Mouse (Mus musculus) intestine, postnatal 0 days (tissue): Measurements from ENCODE around the gene 4921536K21Rik. TPM values are rescaled to one million over a fixed set of nuclear protein-coding genes. Genes with fewer than 3 reads are reported as not detected.

Experiments
- ATAC-seq: fragments of 200-750 bp; cut with Nextera tagmentation; 2 replicates; pipeline ENCODE4 v1.8.0; 2017; ENCODE audit warnings: mild to moderate bottlenecking, moderate TSS enrichment, moderate library complexity
- H3K27ac ChIP-seq: fragments of 300-500 bp; sonication (generic); 2 replicates; pipeline ENCODE4 v1.5.1; 2014; ENCODE audit warnings: mild to moderate bottlenecking, low read depth, low read length, moderate library complexity
- H3K27me3 ChIP-seq: fragments of 300-500 bp; sonication (generic); replicated peaks from 2 replicates; pipeline ENCODE4 v1.6.1; 2014; ENCODE audit warnings: low read length, mixed read lengths; ENCODE audit not compliant: control insufficient read depth, insufficient read depth
- H3K36me3 ChIP-seq: fragments of 300-500 bp; sonication (generic); 2 replicates; pipeline ENCODE4 v1.6.1; 2014; ENCODE audit warnings: mild to moderate bottlenecking, moderate library complexity; ENCODE audit not compliant: control insufficient read depth, insufficient read depth
- H3K4me1 ChIP-seq: fragments of 300-500 bp; sonication (generic); replicated peaks from 2 replicates; pipeline ENCODE4 v1.6.1; 2014; ENCODE audit warnings: antibody characterized with exemption, low read length, mixed read lengths; ENCODE audit not compliant: control insufficient read depth, insufficient read depth
- H3K4me2 ChIP-seq: fragments of 300-500 bp; sonication (generic); replicated peaks from 2 replicates; pipeline ENCODE4 v1.6.1; 2014; ENCODE audit warnings: low read depth, mild to moderate bottlenecking, moderate library complexity
- H3K4me3 ChIP-seq: fragments of 300-500 bp; sonication (generic); 2 replicates; pipeline ENCODE4 v1.5.1; 2014; ENCODE audit warnings: low read depth, low read length
- H3K9ac ChIP-seq: fragments of 300-500 bp; sonication (generic); 2 replicates; pipeline ENCODE4 v1.6.1; 2014; ENCODE audit warnings: mild to moderate bottlenecking, low read depth, low read length
- H3K9me3 ChIP-seq: fragments of 300-500 bp; sonication (generic); 2 replicates; pipeline ENCODE4 v1.6.1; 2016; ENCODE audit warnings: mixed run types; ENCODE audit not compliant: control insufficient read depth
- CTCF ChIP-seq: sonication (generic); IDR thresholded peaks from 2 replicates; pipeline ENCODE4 v1.5.1; 2016; ENCODE audit warnings: low read depth, mild to moderate bottlenecking, control low read depth, antibody characterized with exemption, moderate library complexity
- WGBS: fragments of 180-500 bp; shearing (Covaris S2); extraction: QIAGEN DNeasy Blood & Tissue Kit; methylation state at CpG from one replicate; pipeline ENCODE4 v1.1.7; 2014; 5-methylcytosine and 5-hydroxymethylcytosine counted together
- polyA plus RNA-seq: library from polyadenylated mRNA; unstranded; fragments of >200 nt; fragmentation: Nextera tagmentation; extraction: Ambion mirVana; gene quantifications from 2 replicates; pipeline ENCODE4 v1.2.1, GENCODE M21; 2015

Gene 4921536K21Rik
- polyA plus RNA-seq: 0.09 and 0.20 TPM in 2 replicates

- Histone ChIP-seq H3K36me3 (peaks cover 7% of the 10 kb centered on the region; the same call in 1 of the 2 replicates), H3K9me3 (no peaks in the 10 kb centered on the region), H3K4me3 (peak within 1 kb of the TSS; percentile 40), H3K4me1 (no peaks in the 10 kb centered on the region), H3K27me3 (no peaks in the 10 kb centered on the region), H3K27ac (peak within 1 kb of the TSS; percentile 80), H3K9ac (peak within 1 kb of the TSS; percentile 32; the same call in 1 of the 2 replicates), H3K4me2 (peak within 1 kb of the TSS; percentile 87)
- peak; percentile 96 for ATAC-seq
- WGBS: 6% methylated on average over 46 of the region's 46 CpGs
- no peak for TF ChIP-seq CTCF
Measured at GRCm38 (mm10) chr11:3894406-3895281, at the start of gene 4921536K21Rik, which contains the start of gene Dusp18. TSS of gene 4921536K21Rik (minus strand) at chr11:3895098. TSS of gene Dusp18 (plus strand) at chr11:3895240.

GRCm38 (mm10) chr11:3941371-3941770 lies 46.5 kb upstream of the 4921536K21Rik start:
- H3K36me3 ChIP-seq: no peaks in the 10 kb centered on the region
- 78% methylated on average over 7 of the region's 7 CpGs for WGBS
- no peak for ATAC-seq
- H3K27ac ChIP-seq: no peak overlapping the region
- H3K4me1 ChIP-seq: no peaks in the 10 kb centered on the region
- no peak overlapping the region for H3K4me3 ChIP-seq
- no peak overlapping the region for H3K9ac ChIP-seq
- no peak overlapping the region for H3K4me2 ChIP-seq
- no peaks in the 10 kb centered on the region for H3K27me3 ChIP-seq
- no peak for TF ChIP-seq CTCF
- H3K9me3 ChIP-seq: no peaks in the 10 kb centered on the region

- ATAC-seq: 0 out of 2 replicates have a peak, but pooled peaks have one; percentile 38
Measured at GRCm38 (mm10) chr11:3937321-3937874, 42.5 kb upstream of the 4921536K21Rik start.

GRCm38 (mm10) chr11:3936318-3936717 lies 41.4 kb upstream of the 4921536K21Rik start:
- no peak overlapping the region for H3K27ac ChIP-seq
- no peaks in the 10 kb centered on the region for H3K36me3 ChIP-seq
- no peak overlapping the region for H3K9ac ChIP-seq
- H3K9me3 ChIP-seq: no peaks in the 10 kb centered on the region
- 86% methylated on average over 3 of the region's 3 CpGs for WGBS
- no peak for TF ChIP-seq CTCF
- H3K27me3 ChIP-seq: no peaks in the 10 kb centered on the region
- no peak overlapping the region for H3K4me3 ChIP-seq
- no peak for ATAC-seq
- no peaks in the 10 kb centered on the region for H3K4me1 ChIP-seq
- no peak overlapping the region for H3K4me2 ChIP-seq

More at GRCm38 (mm10) chr11:3937321-3937874, 42.5 kb upstream of the 4921536K21Rik start:
- Histone ChIP-seq H3K27me3 (no peaks in the 10 kb centered on the region), H3K4me3 (no peak overlapping the region), H3K9me3 (no peaks in the 10 kb centered on the region), H3K36me3 (no peaks in the 10 kb centered on the region), H3K4me2 (0 out of 2 replicates have a peak overlapping the region, but pooled peaks have one; percentile 27), H3K9ac (no peak overlapping the region), H3K4me1 (no peaks in the 10 kb centered on the region), H3K27ac (no peak overlapping the region)
- 54% methylated on average over 13 of the region's 13 CpGs for WGBS
- no peak for TF ChIP-seq CTCF

GRCm38 (mm10) chr11:3935135-3935534 lies 40.2 kb upstream of the 4921536K21Rik start:
- Histone ChIP-seq H3K27me3 (no peaks in the 10 kb centered on the region), H3K27ac (no peak overlapping the region), H3K4me2 (no peak overlapping the region), H3K4me3 (no peak overlapping the region), H3K9me3 (no peaks in the 10 kb centered on the region), H3K4me1 (no peaks in the 10 kb centered on the region), H3K9ac (no peak overlapping the region), H3K36me3 (no peaks in the 10 kb centered on the region)
- no peak for ATAC-seq
- no peak for TF ChIP-seq CTCF
- 70% methylated on average over 4 of the region's 4 CpGs for WGBS

- Histone ChIP-seq H3K27me3 (no peaks in the 10 kb centered on the region), H3K4me1 (no peaks in the 10 kb centered on the region), H3K9me3 (no peaks in the 10 kb centered on the region), H3K4me3 (no peak overlapping the region), H3K36me3 (no peaks in the 10 kb centered on the region), H3K4me2 (no peak overlapping the region), H3K9ac (no peak overlapping the region), H3K27ac (no peak overlapping the region)
- 91% methylated on average over 9 of the region's 9 CpGs for WGBS
- ATAC-seq: no peak
- no peak for TF ChIP-seq CTCF
Measured at GRCm38 (mm10) chr11:3933756-3934285, 38.9 kb upstream of the 4921536K21Rik start.
